In genomic region chr14:60798721-60799120, GRCm38 (mm10) we compare ENCODE assay signal across 28 mouse cellular contexts. TPM values are rescaled to one million over a fixed set of nuclear protein-coding genes. Genes with fewer than 3 reads are reported as not detected.
"Had no signal": no experiment of that assay in that cellular context is flagged by ENCODE, and none has a peak within 500 bp of the region (broad histone marks: within the 10 kb centered on the region; RNA-seq: fewer than 3 reads in every experiment).

No protein-coding gene starts in this region.

- ATAC-seq: forebrain, embryonic 13.5 days; forebrain, embryonic 14.5 days; forebrain, embryonic 15.5 days; forebrain, embryonic 16.5 days; forebrain, postnatal 0 days had no signal

- DNase-seq: cerebellum, adult 18-20 months; cerebellum, adult 2 months; cerebellum, adult 8-10 months; cerebellum, adult 9-10 months; cerebellum, adult 9-11 months; cerebellum, postnatal 10 days; cerebellum, postnatal 14 days; cerebellum, postnatal 25 days; cerebellum, postnatal 36 days; embryo, embryonic 11 days; forebrain, postnatal 0 days; gastrocnemius, postnatal 14 days; gastrocnemius, postnatal 36 days; heart, adult 18-20 months; heart, adult 2 months had no signal

- H3K4me3 ChIP-seq: embryonic facial prominence, embryonic 10.5 days; embryonic facial prominence, embryonic 12.5 days; embryonic facial prominence, embryonic 13.5 days; embryonic facial prominence, embryonic 15.5 days; erythroblast, embryonic 14.5 days; forebrain, embryonic 10.5 days; forebrain, embryonic 12.5 days; forebrain, embryonic 13.5 days; forebrain, embryonic 15.5 days; heart, adult 2 months had no signal

- H3K27ac ChIP-seq: embryonic facial prominence, embryonic 10.5 days; embryonic facial prominence, embryonic 12.5 days; embryonic facial prominence, embryonic 13.5 days; embryonic facial prominence, embryonic 15.5 days; forebrain, embryonic 10.5 days; forebrain, embryonic 12.5 days; forebrain, embryonic 13.5 days; forebrain, embryonic 15.5 days; heart, adult 2 months had no signal

RNA-seq across cellular contexts. Expression of gene C1qtnf9, which starts 30.8 kb away (rescaled TPM):
- total RNA-seq: common myeloid progenitor, adult 5-6 weeks; forebrain, postnatal 0 days; granulocyte monocyte progenitor cell, adult 5-6 weeks had no signal
